ENCODE assay signal across 15 mouse cellular contexts in genomic region chr19:37985730-37986129, GRCm38 (mm10).
"Had no signal": no experiment of that assay in that cellular context is flagged by ENCODE, and none has a peak within 500 bp of the region (broad histone marks: within the 10 kb centered on the region; RNA-seq: fewer than 3 reads in every experiment).

No protein-coding gene starts in this region.

- H3K9ac ChIP-seq: limb, embryonic 13.5 days; liver, embryonic 14.5 days; lung, embryonic 14.5 days; midbrain, embryonic 12.5 days; neural tube, embryonic 13.5 days had no signal

- H3K36me3 ChIP-seq: midbrain, embryonic 12.5 days; neural tube, embryonic 13.5 days had no signal

- H3K27ac ChIP-seq: hindbrain, postnatal 0 days; layer of hippocampus, adult 2 months; limb, embryonic 13.5 days; liver, embryonic 14.5 days; midbrain, embryonic 12.5 days; neural tube, embryonic 13.5 days had no signal

- H3K4me2 ChIP-seq: limb, embryonic 13.5 days; lung, embryonic 14.5 days; midbrain, embryonic 12.5 days; neural tube, embryonic 13.5 days had no signal

- ATAC-seq: hindbrain, postnatal 0 days; midbrain, embryonic 16.5 days had no signal

- DNase-seq: kidney, adult 11 months; kidney, postnatal 10 days; kidney, postnatal 4 days; lung, embryonic 14.5 days; retina, postnatal 1 day; right cerebral cortex, postnatal 4 days; spleen, adult 18-20 months; thymus, postnatal 4 days had no signal

- H3K4me3 ChIP-seq: layer of hippocampus, adult 2 months; limb, embryonic 13.5 days; midbrain, embryonic 12.5 days; neural tube, embryonic 13.5 days had no signal

- H3K27me3 ChIP-seq: limb, embryonic 13.5 days; midbrain, embryonic 12.5 days; neural tube, embryonic 13.5 days had no signal

- H3K9me3 ChIP-seq: limb, embryonic 13.5 days; midbrain, embryonic 12.5 days; neural tube, embryonic 13.5 days had no signal

- H3K4me1 ChIP-seq: limb, embryonic 13.5 days; midbrain, embryonic 12.5 days; neural tube, embryonic 13.5 days had no signal
